Mouse (Mus musculus) adipocyte (in vitro differentiated cells): ENCODE measurements around the gene Zfp414.
A peak's percentile ranks its signal among the peaks of the same experiment; 100 is the strongest.

Experiments
- DNase-seq: peaks from one replicate; pipeline ENCODE4 v3.0.0-alpha.2; 2016; ENCODE audit warnings: low spot score

The Zfp414 gene

GRCm38 (mm10) chr17:33649781-33650475 lies 21.0 kb downstream of the Zfp414 start:
- no peak for DNase-seq

GRCm38 (mm10) chr17:33666813-33667212 lies 37.9 kb downstream of the Zfp414 start:
- DNase-seq: no peak

- DNase-seq: no peak
These were observed 40.8 kb downstream of the Zfp414 start for GRCm38 (mm10) chr17:33669681-33670080.

GRCm38 (mm10) chr17:33673837-33674236 lies 44.9 kb downstream of the Zfp414 start:
- DNase-seq: no peak

GRCm38 (mm10) chr17:33675452-33675851 lies 46.6 kb downstream of the Zfp414 start:
- no peak for DNase-seq

- DNase-seq: no peak
These were observed 47.2 kb downstream of the Zfp414 start for GRCm38 (mm10) chr17:33676086-33676485.

GRCm38 (mm10) chr17:33678771-33679170 lies 49.9 kb downstream of the Zfp414 start:
- DNase-seq: peak; percentile 28
